Mouse (Mus musculus) urinary bladder, postnatal 10 days (tissue): ENCODE data around the gene Tfap2b.

ENCODE experiments used
- DNase-seq: peaks from one replicate; pipeline ENCODE4 v3.0.0; 2022; ENCODE audit warnings: low spot score

The Tfap2b gene

DNA sequence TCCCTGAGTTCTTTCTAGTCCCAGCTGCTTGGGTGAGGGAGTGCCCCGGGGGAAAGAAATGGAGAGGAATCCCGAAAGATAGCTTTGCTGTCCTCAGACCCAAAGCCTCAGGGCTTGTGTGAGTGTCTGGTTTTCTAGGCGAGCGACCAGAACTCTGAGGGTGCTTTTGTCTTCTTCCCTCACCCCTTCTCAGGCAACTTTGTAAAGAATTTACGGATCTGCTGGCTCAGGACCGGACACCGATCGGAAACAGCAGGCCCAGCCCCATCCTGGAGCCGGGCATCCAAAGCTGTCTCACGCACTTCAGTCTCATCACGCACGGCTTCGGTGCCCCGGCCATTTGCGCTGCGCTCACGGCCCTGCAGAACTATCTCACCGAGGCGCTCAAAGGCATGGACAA lies 25.1 kb downstream of the Tfap2b start:
- DNase-seq, result no peak

DNA sequence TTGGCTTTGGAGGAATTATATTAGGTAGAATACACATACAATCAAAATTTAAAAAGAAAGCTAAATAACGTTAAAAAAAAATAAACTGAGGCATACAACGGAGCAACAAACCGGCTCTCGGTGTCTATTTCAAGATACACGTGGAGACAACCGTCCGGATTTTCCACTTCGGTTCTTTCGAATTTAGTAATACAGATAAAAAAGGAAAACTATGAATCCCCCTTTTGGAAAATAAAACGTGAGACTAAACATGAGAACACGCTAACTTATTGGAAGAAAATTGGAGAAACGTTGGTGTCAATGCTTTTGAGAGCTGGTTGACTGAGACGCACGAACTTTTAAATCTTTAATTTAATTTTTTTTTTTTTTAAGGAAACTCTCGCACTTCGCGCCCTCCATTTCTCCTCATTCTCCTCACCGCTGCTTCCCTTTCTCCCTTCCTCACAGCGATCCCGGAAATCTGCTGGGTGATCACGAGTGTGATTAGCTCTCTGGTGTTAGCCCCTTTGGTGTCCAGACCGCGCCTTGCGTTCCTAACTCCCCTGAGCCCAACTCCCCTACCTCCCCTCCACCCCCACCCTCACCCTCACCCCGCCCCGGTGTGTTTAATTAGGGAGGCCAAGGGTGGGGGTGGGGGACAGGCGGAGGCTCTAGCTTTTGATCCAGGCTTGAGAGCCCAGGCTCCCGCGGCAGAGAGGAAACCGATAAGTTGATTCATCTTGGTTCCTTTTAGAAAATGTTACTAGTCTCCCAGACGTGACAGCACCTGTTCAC lies 25.9 kb downstream of the Tfap2b start:
- no peak for DNase-seq

DNA sequence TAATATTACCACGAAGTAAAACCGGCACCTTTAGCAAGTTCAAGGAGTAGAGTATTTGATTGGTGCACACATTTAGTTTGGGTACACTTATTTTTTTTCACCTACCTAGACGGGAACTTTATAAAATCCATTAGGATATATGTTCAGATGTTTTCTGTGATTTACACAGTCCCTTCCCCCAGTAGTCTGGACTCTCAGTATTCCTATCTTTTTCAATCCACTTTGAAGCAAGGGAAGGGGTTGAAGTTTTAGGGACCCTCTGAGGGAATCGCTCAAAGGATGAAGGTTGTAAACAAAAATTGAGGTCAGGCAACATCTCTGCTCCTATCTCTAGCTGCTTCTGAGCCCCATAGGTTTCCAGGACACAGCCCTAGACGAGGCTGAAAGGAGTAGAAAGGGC lies 27.3 kb downstream of the Tfap2b start:
- DNase-seq, result no peak

DNA sequence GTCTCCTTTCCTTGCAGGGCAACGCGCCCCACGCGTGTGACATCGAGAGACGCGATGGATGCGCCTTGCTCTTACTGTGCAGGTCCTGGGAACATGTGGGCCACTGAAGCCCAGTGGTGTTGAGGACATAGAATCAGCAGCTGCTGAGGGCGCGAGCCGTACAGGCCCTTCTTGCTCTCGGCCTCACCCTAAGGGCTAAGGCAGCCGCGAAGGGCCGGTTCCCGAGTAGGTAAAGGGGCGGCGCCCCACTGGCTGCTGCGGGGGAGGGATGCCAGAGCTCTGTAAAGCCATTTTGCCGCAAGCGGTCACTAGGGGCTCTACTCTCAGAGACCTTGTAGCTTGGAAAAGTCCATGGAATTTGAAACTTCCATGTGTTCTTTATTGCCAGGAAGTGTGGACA lies 27.9 kb downstream of the Tfap2b start:
- no peak for DNase-seq

DNA sequence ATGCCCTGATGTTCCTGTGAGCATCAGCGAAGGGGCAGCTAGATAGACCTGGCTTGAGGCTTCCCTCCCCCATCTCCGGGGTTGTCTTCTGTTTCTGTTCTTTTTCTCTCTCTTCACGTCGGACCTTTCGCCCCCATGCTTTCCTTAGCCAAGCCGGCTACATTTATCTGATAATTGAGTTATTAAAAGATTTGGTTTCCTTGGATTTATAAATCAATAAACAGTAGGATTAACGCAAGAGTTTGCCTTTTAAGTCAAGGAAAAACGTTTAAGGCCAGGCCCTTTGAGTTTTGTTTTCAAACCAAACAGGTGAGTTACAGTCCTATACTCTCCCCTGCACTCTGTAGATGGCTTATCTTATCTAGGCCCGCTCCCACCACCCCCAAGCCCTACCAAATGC lies 28.3 kb downstream of the Tfap2b start:
- no peak for DNase-seq

DNA sequence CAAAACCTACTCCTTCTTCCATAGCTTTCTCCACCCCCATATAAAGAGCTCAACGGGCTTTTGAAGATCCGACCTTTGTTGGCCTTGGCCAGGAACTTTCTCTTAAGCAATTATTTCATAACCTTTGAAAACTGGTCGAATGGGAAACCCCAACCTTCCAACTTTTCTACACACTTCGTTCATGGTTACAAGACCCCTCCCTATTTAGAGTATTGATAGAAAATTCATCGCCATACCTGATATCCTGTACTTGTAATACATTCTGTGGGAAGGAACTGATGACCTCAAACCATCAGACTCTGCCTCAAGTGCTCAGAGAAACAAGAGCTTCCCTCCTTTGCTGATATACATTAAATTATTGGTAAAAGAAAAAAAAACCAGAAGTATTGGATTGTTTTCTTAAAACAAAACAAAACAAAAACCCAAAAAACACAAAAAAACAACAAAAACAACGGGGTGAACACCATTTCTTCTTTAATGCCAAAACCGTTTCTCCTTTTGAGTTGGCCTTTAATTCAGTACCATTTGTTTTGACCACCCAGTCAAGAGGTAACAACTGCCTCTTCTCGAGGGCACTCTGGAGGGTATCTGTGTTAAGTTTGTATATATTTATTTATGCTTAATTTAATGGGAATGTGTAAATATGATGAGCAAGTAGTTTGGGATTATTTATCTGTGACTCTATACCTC lies 29.2 kb downstream of the Tfap2b start:
- DNase-seq, result no peak

DNA sequence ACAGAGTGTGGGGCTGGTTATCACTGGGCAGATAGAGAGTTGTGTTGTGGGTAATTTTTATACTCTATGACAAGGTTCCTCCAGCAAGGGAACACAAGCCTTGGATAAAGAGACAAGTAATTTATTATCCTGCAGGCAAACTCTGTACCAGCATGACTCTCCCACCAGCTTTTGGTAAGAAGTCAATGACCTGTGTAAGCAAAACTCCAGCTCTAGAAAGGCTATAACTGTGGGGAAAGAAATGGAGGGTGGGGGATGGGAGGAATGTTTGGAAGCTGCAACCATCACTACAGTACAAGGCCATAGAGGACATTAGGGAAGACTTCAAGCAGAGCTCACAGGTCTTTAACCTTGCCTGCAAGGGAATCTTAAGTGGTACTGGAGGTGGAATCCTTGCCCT lies 31.3 kb downstream of the Tfap2b start:
- no peak for DNase-seq

DNA sequence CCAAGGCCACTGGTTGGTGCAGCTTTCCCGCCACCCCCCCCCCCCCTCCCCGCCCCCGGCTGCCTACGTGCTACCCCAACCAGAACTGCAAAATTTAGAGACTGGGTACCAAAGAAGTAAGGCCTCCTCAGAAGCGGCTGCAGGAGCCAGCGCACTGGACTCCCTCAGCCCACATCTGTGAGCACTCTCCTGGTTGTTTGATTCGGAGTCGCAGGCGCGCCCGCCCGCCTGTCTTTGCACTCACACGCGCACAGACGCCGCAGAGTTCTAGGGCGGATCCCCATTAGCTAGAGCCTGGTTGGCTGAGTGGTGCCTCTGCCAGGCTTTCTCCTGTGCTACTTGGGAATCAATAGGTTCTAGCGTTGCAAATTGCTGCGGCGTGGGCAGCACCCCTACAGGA lies 32.6 kb downstream of the Tfap2b start:
- DNase-seq, result no peak

DNA sequence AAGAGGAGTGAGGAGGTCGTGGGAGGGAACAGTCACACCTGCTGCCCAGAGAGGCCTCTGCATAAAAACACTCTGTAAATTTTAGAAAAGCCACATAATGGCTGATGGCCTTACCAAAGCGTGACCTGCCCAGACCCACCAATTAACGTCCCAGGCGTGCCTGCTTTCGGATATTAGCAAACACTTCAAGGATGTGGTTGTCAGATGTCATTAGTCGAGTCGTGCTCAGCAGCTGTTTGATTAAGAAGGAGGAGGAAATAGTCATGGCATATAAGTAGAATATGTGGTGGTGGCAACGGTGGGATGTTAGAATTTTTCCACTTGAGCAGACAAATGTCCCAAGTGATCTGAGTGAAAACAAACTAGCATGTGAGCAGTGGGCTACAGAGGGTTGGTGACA lies 33.3 kb downstream of the Tfap2b start:
- DNase-seq, result no peak

DNA sequence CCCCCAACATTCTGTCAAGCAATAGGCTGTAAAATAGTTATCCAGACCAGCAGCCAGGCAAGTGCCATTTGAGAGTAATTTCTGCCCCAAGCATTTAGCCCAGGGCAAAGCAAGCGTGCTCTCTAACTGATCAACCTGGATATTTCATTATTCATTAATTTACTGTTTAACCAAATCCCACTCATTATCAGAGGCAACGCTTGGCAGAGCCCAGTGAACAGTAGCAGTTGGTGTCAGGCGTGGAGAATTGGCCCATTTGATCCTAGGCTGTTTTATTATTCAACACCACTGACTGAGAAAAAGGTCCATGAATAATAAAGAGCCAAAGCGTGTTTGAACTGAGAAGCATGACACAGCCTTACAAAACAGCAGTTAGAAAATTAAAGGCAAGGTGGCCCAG lies 36.3 kb downstream of the Tfap2b start:
- DNase-seq, result no peak

DNA sequence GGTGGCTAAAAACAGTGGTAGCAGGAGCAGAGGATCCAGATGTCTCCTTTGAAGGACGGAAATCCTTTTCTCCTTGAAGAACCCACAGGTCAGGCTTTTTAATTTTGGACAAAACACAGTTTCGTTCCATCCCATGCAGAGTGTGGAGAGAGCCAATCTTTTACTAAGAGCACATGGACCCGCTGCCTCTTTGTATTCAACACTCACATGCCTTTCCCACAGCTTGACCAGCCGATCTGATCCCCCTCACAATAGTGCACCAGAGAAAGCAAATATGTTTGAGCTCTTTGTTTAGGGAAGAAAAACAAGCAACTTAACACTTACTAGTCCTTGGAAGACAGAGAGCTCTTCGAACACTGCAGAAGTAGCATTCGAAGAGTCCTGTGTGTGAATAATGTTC lies 42.6 kb downstream of the Tfap2b start:
- no peak for DNase-seq

DNA sequence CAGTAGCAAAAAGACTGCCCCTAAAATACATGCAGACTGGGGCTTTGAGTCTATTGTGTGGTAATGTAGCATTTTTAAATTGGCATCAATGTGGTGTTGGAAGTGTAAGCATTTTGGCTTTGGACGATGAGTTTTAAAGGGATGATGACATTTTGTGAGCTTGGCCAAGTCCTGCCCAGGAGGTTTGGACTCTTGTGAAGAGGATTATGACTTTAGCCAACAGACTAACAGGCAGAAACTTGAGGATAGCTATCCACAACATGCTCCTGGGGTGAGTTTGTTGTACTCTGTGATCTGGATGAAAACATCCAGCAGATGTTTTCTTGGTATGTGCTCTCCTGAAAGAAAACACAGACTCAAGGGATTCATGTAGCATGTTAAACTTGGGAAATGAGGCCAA lies 60.9 kb downstream of the Tfap2b start:
- DNase-seq, result no peak
